Mouse (Mus musculus): ENCODE data around the gene Gria1.

- TF ChIP-seq POLR2A (IDR thresholded peaks at IDR 0.05; ENCODE audit: insufficient read length, low read depth) (no peak), MYOG (IDR thresholded peaks at IDR 0.05; ENCODE audit: control insufficient read depth in 1 of 3, insufficient read depth in 1 of 3, insufficient read length in 2 of 3, low read depth in 2 of 3) (no peak), MAX (IDR thresholded peaks at IDR 0.05; ENCODE audit: low read depth) (no peak), MYOD1 (IDR thresholded peaks at IDR 0.05; ENCODE audit: control insufficient read depth in 1 of 3, insufficient read length in 2 of 3, low read depth in 2 of 3) (no peak), E2F4 (IDR thresholded peaks at IDR 0.05; ENCODE audit: insufficient read depth) (no peak), TCF12 (IDR thresholded peaks at IDR 0.05; ENCODE audit: insufficient read depth, poor library complexity, severe bottlenecking) (no peak), USF1 (IDR thresholded peaks at IDR 0.05; ENCODE audit: low read depth) (no peak), POLR2AphosphoS2 (IDR thresholded peaks at IDR 0.05; ENCODE audit: insufficient read length, low read depth) (no peak), CEBPB (IDR thresholded peaks at IDR 0.05; ENCODE audit: insufficient read depth, poor library complexity, severe bottlenecking) (no peak), REST (IDR thresholded peaks at IDR 0.05; ENCODE audit: insufficient read depth, insufficient read length) (no peak)
Observed at GRCm38 (mm10) chr11:56961751-56962150, 49.4 kb upstream of the Gria1 start.
